Mouse (Mus musculus) forebrain, embryonic 11.5 days (tissue): ENCODE measurements around the gene Adgrg3. TPM values are rescaled to one million over a fixed set of nuclear protein-coding genes. Genes with fewer than 3 reads are reported as not detected.

Experiments used
- ATAC-seq: fragments of 200-750 bp; cut with Nextera tagmentation; replicated peaks from 2 replicates; pipeline ENCODE4 v1.8.0; 2017; ENCODE audit warnings: moderate TSS enrichment; ENCODE audit not compliant: low FRiP score
- DNase-seq: peaks from one replicate; pipeline ENCODE4 v3.0.0-alpha.2; 2017; ENCODE audit warnings: low spot score
- H3K27ac ChIP-seq: fragments of 300-500 bp; sonication (generic); 2 replicates; pipeline ENCODE4 v1.5.1; 2014; ENCODE audit warnings: low read depth, low read length
- H3K27me3 ChIP-seq: fragments of 300-500 bp; sonication (generic); 2 replicates; pipeline ENCODE4 v1.6.1; 2014; ENCODE audit warnings: mild to moderate bottlenecking, low read length, mixed read lengths; ENCODE audit not compliant: control insufficient read depth, insufficient read depth
- H3K36me3 ChIP-seq: fragments of 300-500 bp; sonication (generic); 2 replicates; pipeline ENCODE4 v1.6.1; 2014; ENCODE audit warnings: mild to moderate bottlenecking, low read length, moderate library complexity, mixed read lengths; ENCODE audit not compliant: control insufficient read depth, insufficient read depth
- H3K4me1 ChIP-seq: fragments of 300-500 bp; sonication (generic); replicated peaks from 2 replicates; pipeline ENCODE4 v1.6.1; 2014; ENCODE audit warnings: low read length, mixed read lengths; ENCODE audit not compliant: control insufficient read depth, insufficient read depth
- H3K4me2 ChIP-seq: fragments of 300-500 bp; sonication (generic); 2 replicates; pipeline ENCODE4 v1.6.1; 2014; ENCODE audit warnings: low read depth, mild to moderate bottlenecking, low read length, moderate library complexity, mixed read lengths; ENCODE audit not compliant: severe bottlenecking
- H3K4me3 ChIP-seq: fragments of 300-500 bp; sonication (generic); 2 replicates; pipeline ENCODE4 v1.5.1; 2014; ENCODE audit warnings: low read depth, low read length
- H3K9ac ChIP-seq: fragments of 300-500 bp; sonication (generic); 2 replicates; pipeline ENCODE4 v1.6.1; 2014; ENCODE audit warnings: low read length
- H3K9me3 ChIP-seq: fragments of 300-500 bp; sonication (generic); 2 replicates; pipeline ENCODE4 v1.6.1; 2016; ENCODE audit warnings: low read length, mixed read lengths; ENCODE audit not compliant: control insufficient read depth
- whole genome bisulfite sequencing: fragments of 180-500 bp; shearing (Covaris S2); extraction: QIAGEN DNeasy Blood & Tissue Kit; methylation state at CpG from one replicate; pipeline ENCODE4 v1.1.7; 2014; 5-methylcytosine and 5-hydroxymethylcytosine counted together
- polyA plus RNA-seq: library from polyadenylated mRNA; unstranded; fragments of >200 nt; fragmentation: Nextera tagmentation; extraction: Ambion mirVana; gene quantifications from 2 replicates; pipeline ENCODE4 v1.2.1, GENCODE M21; 2014

The Adgrg3 gene
- polyA plus RNA-seq, 1 experiment from 2014 or later: 3.2 TPM

- 7% methylated on average over 7 of the region's 7 CpGs for WGBS
These were observed 15.8 kb upstream of the Adgrg3 start for GRCm38 (mm10) chr8:95001655-95002054.

GRCm38 (mm10) chr8:95002089-95002655 lies 15.3 kb upstream of the Adgrg3 start:
- Histone ChIP-seq H3K4me3 (no peak overlapping the region), H3K27me3 (no peaks in the 10 kb centered on the region), H3K9ac (no peak overlapping the region), H3K9me3 (no peaks in the 10 kb centered on the region), H3K4me1 (peaks cover 36% of the 10 kb centered on the region), H3K27ac (no peak overlapping the region), H3K36me3 (peaks cover 23% of the 10 kb centered on the region), H3K4me2 (no peak overlapping the region)
- 66% methylated on average over 8 of the region's 8 CpGs for WGBS
- DNase-seq (no peak), ATAC-seq (peak; percentile 9)

More at GRCm38 (mm10) chr8:95001655-95002054, 15.8 kb upstream of the Adgrg3 start:
- H3K4me3 ChIP-seq: no peak overlapping the region
- DNase-seq: peak; percentile 88
- H3K27ac ChIP-seq: peak overlapping the region; percentile 79; the same call in 1 of the 2 replicates
- H3K4me2 ChIP-seq: no peak overlapping the region
- H3K9me3 ChIP-seq: no peaks in the 10 kb centered on the region
- peaks cover 36% of the 10 kb centered on the region for H3K4me1 ChIP-seq
- H3K27me3 ChIP-seq: no peaks in the 10 kb centered on the region
- peaks cover 19% of the 10 kb centered on the region for H3K36me3 ChIP-seq
- H3K9ac ChIP-seq: no peak overlapping the region
- ATAC-seq: peak; percentile 60

DNA sequence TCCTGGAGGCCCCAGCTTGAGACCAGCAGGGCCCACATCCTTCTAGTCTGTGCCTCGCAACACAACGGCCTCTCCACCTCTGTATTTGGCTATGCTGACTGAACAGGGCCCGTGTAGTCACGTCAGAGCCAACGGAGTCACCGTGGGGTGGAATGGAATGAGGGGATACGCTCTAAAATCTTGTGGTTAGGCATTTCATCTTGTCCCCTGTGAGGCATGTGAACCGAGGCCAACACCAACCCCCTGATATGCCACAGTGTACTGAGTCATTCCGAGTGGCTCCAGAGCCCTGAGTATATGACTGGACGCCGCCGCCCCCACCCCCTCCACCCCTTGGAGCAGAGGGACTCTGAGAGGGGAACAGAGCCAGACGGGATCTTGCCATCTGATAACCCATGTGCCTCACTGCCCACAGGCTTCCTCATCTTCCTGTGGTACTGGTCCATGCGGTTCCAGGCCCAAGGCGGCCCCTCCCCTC lies 5.0 kb upstream of the Adgrg3 start:
- WGBS: 89% methylated on average over 15 of the region's 15 CpGs
- Histone ChIP-seq H3K4me1 (no peaks in the 10 kb centered on the region), H3K9me3 (no peaks in the 10 kb centered on the region), H3K4me2 (no peak overlapping the region), H3K27ac (no peak overlapping the region), H3K27me3 (no peaks in the 10 kb centered on the region), H3K9ac (no peak overlapping the region), H3K36me3 (peaks cover 49% of the 10 kb centered on the region), H3K4me3 (no peak overlapping the region)
- no peak for ATAC-seq
- DNase-seq: no peak

GRCm38 (mm10) chr8:95015866-95016265 lies 1.6 kb upstream of the Adgrg3 start:
- WGBS: 92% methylated on average over 4 of the region's 4 CpGs

GRCm38 (mm10) chr8:95016684-95017083 lies 808 bp upstream of the Adgrg3 start:
- H3K4me2 ChIP-seq: no peak overlapping the region
- H3K36me3 ChIP-seq: peaks cover 19% of the 10 kb centered on the region
- no peak overlapping the region for H3K4me3 ChIP-seq
- no peak overlapping the region for H3K27ac ChIP-seq
- H3K9ac ChIP-seq: no peak overlapping the region
- no peaks in the 10 kb centered on the region for H3K9me3 ChIP-seq
- ATAC-seq (no peak), DNase-seq (no peak)
- H3K27me3 ChIP-seq: no peaks in the 10 kb centered on the region
- 75% methylated on average over 4 of the region's 4 CpGs for WGBS
- no peaks in the 10 kb centered on the region for H3K4me1 ChIP-seq

More at GRCm38 (mm10) chr8:95015866-95016265, 1.6 kb upstream of the Adgrg3 start:
- H3K4me1 ChIP-seq: no peaks in the 10 kb centered on the region
- H3K36me3 ChIP-seq: peaks cover 23% of the 10 kb centered on the region
- no peak overlapping the region for H3K4me3 ChIP-seq
- DNase-seq: no peak
- H3K9ac ChIP-seq: no peak overlapping the region
- H3K27me3 ChIP-seq: no peaks in the 10 kb centered on the region
- no peak overlapping the region for H3K4me2 ChIP-seq
- ATAC-seq: no peak
- no peak overlapping the region for H3K27ac ChIP-seq
- H3K9me3 ChIP-seq: no peaks in the 10 kb centered on the region

- no peak overlapping the region for H3K4me3 ChIP-seq
- no peak overlapping the region for H3K27ac ChIP-seq
- no peak overlapping the region for H3K4me2 ChIP-seq
- ATAC-seq (no peak), DNase-seq (no peak)
- WGBS: 90% methylated on average over 9 of the region's 9 CpGs
- H3K4me1 ChIP-seq: 0 out of 2 replicates have a peak, but pooled peaks cover 2% of the 10 kb centered on the region
- H3K27me3 ChIP-seq: no peaks in the 10 kb centered on the region
- peaks cover 13% of the 10 kb centered on the region for H3K36me3 ChIP-seq
- no peaks in the 10 kb centered on the region for H3K9me3 ChIP-seq
- no peak overlapping the region for H3K9ac ChIP-seq
These were observed 610 bp downstream of the Adgrg3 start for GRCm38 (mm10) chr8:95017969-95018635.

DNA sequence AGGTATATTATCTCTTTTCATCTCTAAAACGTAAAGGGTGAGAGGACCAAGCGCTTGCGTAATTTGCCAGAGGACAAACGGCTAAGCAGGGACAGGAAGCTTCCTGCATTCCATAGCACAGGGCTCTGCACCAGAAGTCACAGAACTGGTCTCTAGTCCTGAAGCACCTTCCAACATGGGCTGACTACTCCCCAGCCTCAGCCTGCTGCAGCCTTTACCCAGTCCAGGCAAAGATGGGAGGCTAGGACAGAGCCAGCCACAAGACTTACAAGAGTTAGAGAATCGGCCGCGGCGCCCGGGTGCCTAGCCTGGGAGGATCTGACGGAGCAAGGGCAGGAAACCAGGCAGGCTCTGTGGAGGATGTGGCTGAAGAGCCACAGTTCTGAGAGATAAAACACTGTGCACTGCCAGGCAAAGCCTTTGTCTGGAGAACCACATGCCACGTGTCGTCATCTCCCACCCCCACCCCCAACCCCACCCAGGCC lies 2.8 kb downstream of the Adgrg3 start:
- ATAC-seq: no peak

DNA sequence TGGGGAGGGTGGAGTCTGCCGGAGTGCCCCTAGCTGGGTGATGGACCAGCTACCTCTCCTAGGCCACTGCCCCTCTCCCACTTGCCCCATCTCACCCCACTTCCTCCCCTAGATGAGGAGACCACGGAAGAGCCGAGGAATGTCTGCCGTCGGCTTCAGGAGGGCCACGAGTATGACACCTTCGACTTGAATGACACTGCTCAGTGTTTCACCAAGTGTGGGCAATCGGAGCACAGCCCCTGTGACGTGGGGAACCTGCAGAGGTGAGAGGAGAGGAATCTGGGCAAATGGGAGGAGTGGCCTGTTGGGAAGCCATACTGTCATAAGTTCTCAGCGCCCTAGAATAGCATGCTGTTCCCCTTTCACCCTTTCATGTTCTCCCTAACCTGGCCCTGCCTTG lies 3.3 kb downstream of the Adgrg3 start:
- no peak overlapping the region for H3K27ac ChIP-seq
- H3K4me3 ChIP-seq: no peak overlapping the region
- no peak overlapping the region for H3K4me2 ChIP-seq
- no peak overlapping the region for H3K9ac ChIP-seq
- no peaks in the 10 kb centered on the region for H3K27me3 ChIP-seq
- H3K36me3 ChIP-seq: no peaks in the 10 kb centered on the region
- DNase-seq (no peak), ATAC-seq (no peak)
- H3K9me3 ChIP-seq: no peaks in the 10 kb centered on the region; the same call in 1 of the 2 replicates
- H3K4me1 ChIP-seq: 0 out of 2 replicates have a peak, but pooled peaks cover 2% of the 10 kb centered on the region
- WGBS: 84% methylated on average over 10 of the region's 10 CpGs

More for the DNA sequence above, 2.8 kb downstream of the Adgrg3 start:
- peak; percentile 57 for DNase-seq
- H3K36me3 ChIP-seq: no peaks in the 10 kb centered on the region
- H3K4me2 ChIP-seq: no peak overlapping the region
- H3K4me3 ChIP-seq: no peak overlapping the region
- H3K9me3 ChIP-seq: no peaks in the 10 kb centered on the region
- 86% methylated on average over 12 of the region's 12 CpGs for WGBS
- H3K4me1 ChIP-seq: 0 out of 2 replicates have a peak, but pooled peaks cover 2% of the 10 kb centered on the region
- H3K27me3 ChIP-seq: no peaks in the 10 kb centered on the region
- no peak overlapping the region for H3K9ac ChIP-seq
- H3K27ac ChIP-seq: 0 out of 2 replicates have a peak overlapping the region, but pooled peaks have one; percentile 31
